Mouse (Mus musculus): ENCODE measurements around the gene Nudt9. TPM values are rescaled to one million over a fixed set of nuclear protein-coding genes. Genes with fewer than 3 reads are reported as not detected.

The Nudt9 gene
- total RNA-seq (2023; ENCODE audit: inconsistent age), result 44.5 to 51.1 TPM (median 48.9 TPM) in 4 replicates

GRCm38 (mm10) chr5:104046256-104047199 is at the start of gene Nudt9:
TSS of gene Nudt9 (plus strand) at chr5:104046306.

GRCm38 (mm10) chr5:104021597-104022378 is 24.3 kb upstream of the Nudt9 start, which contains the start of gene Hsd17b11:
TSS of gene Hsd17b11 (minus strand) at chr5:104021919.

GRCm38 (mm10) chr5:104077508-104077907 is 31.4 kb downstream of the Nudt9 start, which contains the start of gene Gm17660:
TSS of gene Gm17660 (minus strand) at chr5:104077608.

GRCm38 (mm10) chr5:104113491-104114172 is 67.5 kb downstream of the Nudt9 start, which contains the start of gene Sparcl1:
TSS of gene Sparcl1 (minus strand) at chr5:104113733.

Other genes starting within 250 kb of the Nudt9 start
- gene Klhl8, start 135.0 kb upstream of the Nudt9 start, total RNA-seq (2023; ENCODE audit: inconsistent age), result 1.7 to 2.5 TPM (median 2.0 TPM) in 4 replicates
- gene Hsd17b13, start 68.9 kb upstream of the Nudt9 start, total RNA-seq (2023; ENCODE audit: inconsistent age), result 0.51 to 0.77 TPM in 2 of 4 replicates, not detected in the others
- gene Hsd17b11, start 24.4 kb upstream of the Nudt9 start, total RNA-seq (2023; ENCODE audit: inconsistent age), result 39.8 to 47.7 TPM (median 41.6 TPM) in 4 replicates
- gene Gm17660, start 31.3 kb downstream of the Nudt9 start, total RNA-seq (2023; ENCODE audit: inconsistent age), result not detected in 4 replicates
- not detected in 4 replicates for gene Sparcl1, start 67.4 kb downstream of the Nudt9 start, total RNA-seq (2023; ENCODE audit: inconsistent age)
- gene Dspp, start 124.4 kb downstream of the Nudt9 start, total RNA-seq (2023; ENCODE audit: inconsistent age), result not detected in 4 replicates
- gene Dmp1, start 156.3 kb downstream of the Nudt9 start, total RNA-seq (2023; ENCODE audit: inconsistent age), result not detected in 4 replicates